Mouse (Mus musculus): ENCODE results near the gene Gm11238. TPM values are rescaled to one million over a fixed set of nuclear protein-coding genes. Genes with fewer than 3 reads are reported as not detected.
"Not testable (repeated sequence)": the region's sequence is repeated elsewhere in the genome, so short reads cannot be mapped to it uniquely, and the experiment has no call there.

Gm11238 gene
- polyA plus RNA-seq (2015; fragmentation: Nextera tagmentation; extraction: Ambion mirVana), result not detected in 2 replicates

GRCm38 (mm10) chr4:73607581-73607980 is at the start of gene Gm11238:
Gene Gm11238, plus strand, starts transcription at chr4:73607881.
- not testable (repeated sequence) for H3K9ac ChIP-seq (ENCODE audit: low read length); H3K4me3 ChIP-seq (replicated peaks; ENCODE audit: low read length); H3K36me3 ChIP-seq (ENCODE audit: control insufficient read depth, insufficient read depth, low read length); H3K9me3 ChIP-seq (replicated peaks; ENCODE audit: control insufficient read depth, low read length); H3K27ac ChIP-seq (ENCODE audit: low read length); ATAC-seq (ENCODE audit: insufficient read depth, low FRiP score); H3K27me3 ChIP-seq (ENCODE audit: control insufficient read depth, insufficient read depth, low read length); H3K4me1 ChIP-seq (ENCODE audit: control insufficient read depth, insufficient read depth, low read length); H3K4me2 ChIP-seq (ENCODE audit: low read depth, low read length)
- WGBS, result no CpG with 5 or more reads among the region's 3 CpGs

GRCm38 (mm10) chr4:73599248-73599647 is 8.4 kb upstream of the Gm11238 start:
- Histone ChIP-seq H3K9ac (ENCODE audit: low read length) (no peak overlapping the region), H3K9me3 (replicated peaks; ENCODE audit: control insufficient read depth, low read length) (no peaks in the 10 kb centered on the region), H3K4me2 (ENCODE audit: low read depth, low read length) (no peak overlapping the region), H3K4me1 (ENCODE audit: control insufficient read depth, insufficient read depth, low read length) (no peaks in the 10 kb centered on the region), H3K36me3 (ENCODE audit: control insufficient read depth, insufficient read depth, low read length) (no peaks in the 10 kb centered on the region), H3K27me3 (ENCODE audit: control insufficient read depth, insufficient read depth, low read length) (no peaks in the 10 kb centered on the region), H3K4me3 (replicated peaks; ENCODE audit: low read length) (no peak overlapping the region), H3K27ac (ENCODE audit: low read length) (no peak overlapping the region)
- no peak for ATAC-seq (ENCODE audit: insufficient read depth, low FRiP score)
- WGBS, result 7% methylated on average over 3 of the region's 3 CpGs

GRCm38 (mm10) chr4:73622684-73623083 is 15.0 kb downstream of the Gm11238 start, which contains the start of gene Gm11237:
Gene Gm11237, plus strand, starts transcription at chr4:73622984.
- ATAC-seq (ENCODE audit: insufficient read depth, low FRiP score); H3K9ac ChIP-seq (ENCODE audit: low read length); H3K27ac ChIP-seq (ENCODE audit: low read length); H3K36me3 ChIP-seq (ENCODE audit: control insufficient read depth, insufficient read depth, low read length); H3K9me3 ChIP-seq (replicated peaks; ENCODE audit: control insufficient read depth, low read length); H3K27me3 ChIP-seq (ENCODE audit: control insufficient read depth, insufficient read depth, low read length); H3K4me3 ChIP-seq (replicated peaks; ENCODE audit: low read length); H3K4me2 ChIP-seq (ENCODE audit: low read depth, low read length); H3K4me1 ChIP-seq (ENCODE audit: control insufficient read depth, insufficient read depth, low read length): not testable (repeated sequence)
- WGBS, result no CpG with 5 or more reads among the region's 3 CpGs

- not testable (repeated sequence) for H3K27ac ChIP-seq (ENCODE audit: low read length); H3K9ac ChIP-seq (ENCODE audit: low read length); H3K4me1 ChIP-seq (ENCODE audit: control insufficient read depth, insufficient read depth, low read length); H3K36me3 ChIP-seq (ENCODE audit: control insufficient read depth, insufficient read depth, low read length); ATAC-seq (ENCODE audit: insufficient read depth, low FRiP score); H3K9me3 ChIP-seq (replicated peaks; ENCODE audit: control insufficient read depth, low read length); H3K4me2 ChIP-seq (ENCODE audit: low read depth, low read length); H3K4me3 ChIP-seq (replicated peaks; ENCODE audit: low read length); H3K27me3 ChIP-seq (ENCODE audit: control insufficient read depth, insufficient read depth, low read length)
- no CpG with 5 or more reads among the region's 4 CpGs for whole genome bisulfite sequencing
Measured at GRCm38 (mm10) chr4:73637821-73638220, 30.1 kb downstream of the Gm11238 start, which contains the start of gene Gm11236. Gene Gm11236, plus strand, starts transcription at chr4:73638121.

GRCm38 (mm10) chr4:73661864-73662263 is 54.2 kb downstream of the Gm11238 start:
- not testable (repeated sequence) for H3K9me3 ChIP-seq (replicated peaks; ENCODE audit: control insufficient read depth, low read length); ATAC-seq (ENCODE audit: insufficient read depth, low FRiP score); H3K4me2 ChIP-seq (ENCODE audit: low read depth, low read length); H3K27ac ChIP-seq (ENCODE audit: low read length); H3K4me1 ChIP-seq (ENCODE audit: control insufficient read depth, insufficient read depth, low read length); H3K4me3 ChIP-seq (replicated peaks; ENCODE audit: low read length); H3K9ac ChIP-seq (ENCODE audit: low read length); H3K36me3 ChIP-seq (ENCODE audit: control insufficient read depth, insufficient read depth, low read length); H3K27me3 ChIP-seq (ENCODE audit: control insufficient read depth, insufficient read depth, low read length)
- WGBS, result 78% methylated on average over 4 of the region's 4 CpGs

GRCm38 (mm10) chr4:73668054-73668453 is 60.4 kb downstream of the Gm11238 start, which contains the start of gene Gm11239:
Gene Gm11239, plus strand, starts transcription at chr4:73668354.
- not testable (repeated sequence) for H3K4me3 ChIP-seq (replicated peaks; ENCODE audit: low read length); H3K4me1 ChIP-seq (ENCODE audit: control insufficient read depth, insufficient read depth, low read length); H3K9me3 ChIP-seq (replicated peaks; ENCODE audit: control insufficient read depth, low read length); ATAC-seq (ENCODE audit: insufficient read depth, low FRiP score); H3K27me3 ChIP-seq (ENCODE audit: control insufficient read depth, insufficient read depth, low read length); H3K9ac ChIP-seq (ENCODE audit: low read length); H3K36me3 ChIP-seq (ENCODE audit: control insufficient read depth, insufficient read depth, low read length); H3K4me2 ChIP-seq (ENCODE audit: low read depth, low read length); H3K27ac ChIP-seq (ENCODE audit: low read length)
- no CpG with 5 or more reads among the region's 4 CpGs for WGBS

- WGBS, result no CpG with 5 or more reads among the region's 4 CpGs
- H3K36me3 ChIP-seq (ENCODE audit: control insufficient read depth, insufficient read depth, low read length); H3K4me2 ChIP-seq (ENCODE audit: low read depth, low read length); H3K9ac ChIP-seq (ENCODE audit: low read length); H3K4me3 ChIP-seq (replicated peaks; ENCODE audit: low read length); H3K27ac ChIP-seq (ENCODE audit: low read length); ATAC-seq (ENCODE audit: insufficient read depth, low FRiP score); H3K9me3 ChIP-seq (replicated peaks; ENCODE audit: control insufficient read depth, low read length); H3K27me3 ChIP-seq (ENCODE audit: control insufficient read depth, insufficient read depth, low read length); H3K4me1 ChIP-seq (ENCODE audit: control insufficient read depth, insufficient read depth, low read length): not testable (repeated sequence)
Measured at GRCm38 (mm10) chr4:73683216-73683615, 75.5 kb downstream of the Gm11238 start, which contains the start of gene Gm428. Gene Gm428, plus strand, starts transcription at chr4:73683516.

Other genes with a start within 250 kb of the Gm11238 start
- gene Gm11487, start 202.8 kb upstream of the Gm11238 start, polyA plus RNA-seq (2015; fragmentation: Nextera tagmentation; extraction: Ambion mirVana), result not detected in 2 replicates
- not detected in 2 replicates for gene Gm11237, start 15.1 kb downstream of the Gm11238 start, polyA plus RNA-seq (2015; fragmentation: Nextera tagmentation; extraction: Ambion mirVana)
- gene Gm11236, start 30.2 kb downstream of the Gm11238 start, polyA plus RNA-seq (2015; fragmentation: Nextera tagmentation; extraction: Ambion mirVana), result not detected in 2 replicates
- gene Gm11239, start 60.5 kb downstream of the Gm11238 start, polyA plus RNA-seq (2015; fragmentation: Nextera tagmentation; extraction: Ambion mirVana), result not detected in 2 replicates
- gene Gm428, start 75.6 kb downstream of the Gm11238 start, polyA plus RNA-seq (2015; fragmentation: Nextera tagmentation; extraction: Ambion mirVana), result not detected in 2 replicates
- gene Rasef, start 183.1 kb downstream of the Gm11238 start, polyA plus RNA-seq (2015; fragmentation: Nextera tagmentation; extraction: Ambion mirVana), result 9.8 and 10.8 TPM in 2 replicates